Comparison of ENCODE assay signal across 8 mouse cellular contexts in genomic region chr5:114805436-114806350, GRCm38 (mm10). TPM values are rescaled to one million over a fixed set of nuclear protein-coding genes. Genes with fewer than 3 reads are reported as not detected.
DNase-seq lines count a peak whose midpoint lies in the region; ATAC-seq and TF ChIP-seq lines count a peak whose summit lies in the region.

No protein-coding gene starts in this region.

- H3K36me3 ChIP-seq in neural tube, embryonic 13.5 days: peaks cover 88% of the 10 kb centered on the region

- H3K27ac ChIP-seq in cortical plate, adult 2 months (ENCODE audit: insufficient read depth, low read length): peak overlapping the region; percentile 61
- peak overlapping the region; percentile 56; the same call in 1 of the 2 replicates for H3K27ac ChIP-seq in neural tube, embryonic 13.5 days (replicated peaks)

- H3K4me1 ChIP-seq in lung, adult 2 months (ENCODE audit: control insufficient read depth, insufficient read depth, low read length): peaks cover 15% of the 10 kb centered on the region
- H3K4me1 ChIP-seq in cortical plate, adult 2 months (ENCODE audit: control insufficient read depth, insufficient read depth, low read length): peaks cover 2% of the 10 kb centered on the region; the same call in 1 of the 2 replicates
- H3K4me1 ChIP-seq in neural tube, embryonic 13.5 days (replicated peaks): peaks cover 25% of the 10 kb centered on the region

- H3K4me3 ChIP-seq in lung, adult 2 months (replicated peaks; ENCODE audit: extremely low read depth, low read depth, low read length): peak overlapping the region; percentile 39
- no peak overlapping the region for H3K4me3 ChIP-seq in cortical plate, adult 2 months (ENCODE audit: insufficient read depth, low read length)
- no peak overlapping the region for H3K4me3 ChIP-seq in neural tube, embryonic 13.5 days

- TF ChIP-seq POLR2A in lung, adult 2 months (IDR thresholded peaks at IDR 0.05; ENCODE audit: borderline replicate concordance, extremely low read depth, low read depth, low read length): no peak
- TF ChIP-seq POLR2A in cortical plate, adult 2 months (IDR thresholded peaks at IDR 0.05; ENCODE audit: extremely low read depth, insufficient read depth, low read length): no peak

- whole genome bisulfite sequencing in lung, adult 2 months: 37% methylated on average over 15 of the region's 15 CpGs
- 58% methylated on average over 15 of the region's 15 CpGs for WGBS in neural tube, embryonic 13.5 days

- ATAC-seq in neural tube, embryonic 13.5 days (ENCODE audit: low read depth): no peak

- H3K27me3 ChIP-seq in neural tube, embryonic 13.5 days: no peaks in the 10 kb centered on the region

- no peak overlapping the region for H3K9ac ChIP-seq in neural tube, embryonic 13.5 days

- no peak overlapping the region for H3K4me2 ChIP-seq in neural tube, embryonic 13.5 days

- no peak for DNase-seq in lung, adult 2 months
- no peak for DNase-seq in lung, postnatal 14 days
- DNase-seq in kidney, postnatal 25 days: peak; percentile 26 to 57
- DNase-seq in right cerebral cortex, postnatal 25 days: no peak
- DNase-seq in adrenal gland, adult (ENCODE audit: inconsistent age in 2 of 2, low spot score in 1 of 2): no peak
- DNase-seq in c-Kit-positive CD71-positive TER-119-positive erythroid progenitor cells, embryonic 14.5 days (ENCODE audit: low spot score): no peak

- H3K9me3 ChIP-seq in neural tube, embryonic 13.5 days: no peaks in the 10 kb centered on the region

- no peak for TF ChIP-seq CTCF in lung, adult 2 months (IDR thresholded peaks at IDR 0.05; ENCODE audit: insufficient read depth, low read length)
- TF ChIP-seq CTCF in cortical plate, adult 2 months (IDR thresholded peaks at IDR 0.05; ENCODE audit: extremely low read depth, insufficient read depth, low read length): no peak

RNA-seq across cellular contexts. Expression of gene 1500011B03Rik, which starts 17.6 kb away (rescaled TPM):
- 16.7 and 26.0 TPM in 2 replicates for polyA plus RNA-seq in lung, adult 2 months (2012; rRNA removed)
- 232 and 245 TPM in 2 replicates for polyA plus RNA-seq in cortical plate, adult 2 months (2012; rRNA removed)
- 243 and 266 TPM in 2 replicates for polyA plus RNA-seq in neural tube, embryonic 13.5 days (2015; fragmentation: Nextera tagmentation; extraction: Ambion mirVana)

RNA-seq across cellular contexts. Expression of gene Git2, which starts 30.4 kb away (rescaled TPM):
- 97.6 and 105 TPM in 2 replicates for polyA plus RNA-seq in lung, adult 2 months (2012; rRNA removed)
- polyA plus RNA-seq in cortical plate, adult 2 months (2012; rRNA removed): 44.0 and 44.1 TPM in 2 replicates
- polyA plus RNA-seq in neural tube, embryonic 13.5 days (2015; fragmentation: Nextera tagmentation; extraction: Ambion mirVana): 47.5 and 52.1 TPM in 2 replicates

RNA-seq across cellular contexts. Expression of gene Ankrd13a, which starts 31.2 kb away (rescaled TPM):
- polyA plus RNA-seq in lung, adult 2 months (2012; rRNA removed): 92.1 and 104 TPM in 2 replicates
- 36.2 and 38.5 TPM in 2 replicates for polyA plus RNA-seq in cortical plate, adult 2 months (2012; rRNA removed)
- 50.3 and 52.0 TPM in 2 replicates for polyA plus RNA-seq in neural tube, embryonic 13.5 days (2015; fragmentation: Nextera tagmentation; extraction: Ambion mirVana)

RNA-seq across cellular contexts. Expression of gene 4930519G04Rik, which starts 47.8 kb away (rescaled TPM):
- polyA plus RNA-seq in lung, adult 2 months (2012; rRNA removed): not detected in 2 replicates
- 0.06 TPM in 1 of 2 replicates, not detected in the other for polyA plus RNA-seq in cortical plate, adult 2 months (2012; rRNA removed)
- not detected in 2 replicates for polyA plus RNA-seq in neural tube, embryonic 13.5 days (2015; fragmentation: Nextera tagmentation; extraction: Ambion mirVana)

RNA-seq across cellular contexts. Expression of gene Gm9936, which starts 52.8 kb away (rescaled TPM):
- not detected in 2 replicates for polyA plus RNA-seq in lung, adult 2 months (2012; rRNA removed)
- 0.25 and 0.36 TPM in 2 replicates for polyA plus RNA-seq in cortical plate, adult 2 months (2012; rRNA removed)
- 1.3 and 1.4 TPM in 2 replicates for polyA plus RNA-seq in neural tube, embryonic 13.5 days (2015; fragmentation: Nextera tagmentation; extraction: Ambion mirVana)

Comparison
In these comparisons a context has a peak if more than half of its experiments do, and no peak if none do; other contexts are left out.
1. DNase-seq: peak in kidney, postnatal 25 days (2 of 2); none in lung, adult 2 months (single experiment), lung, postnatal 14 days (single experiment), right cerebral cortex, postnatal 25 days (single experiment), adrenal gland, adult (0 of 2) and c-Kit-positive CD71-positive TER-119-positive erythroid progenitor cells, embryonic 14.5 days (single experiment).